21 mouse cellular contexts compared by ENCODE assay signal in genomic region chr9:110062405-110062804, GRCm38 (mm10). TPM values are rescaled to one million over a fixed set of nuclear protein-coding genes. Genes with fewer than 3 reads are reported as not detected.
DNase-seq lines count a peak whose midpoint lies in the region; TF ChIP-seq lines count a peak whose summit lies in the region.
"Had no signal": no experiment of that assay in that cellular context is flagged by ENCODE, and none has a peak within 500 bp of the region (broad histone marks: within the 10 kb centered on the region; RNA-seq: fewer than 3 reads in every experiment).

No protein-coding gene starts in this region.

- no peak for DNase-seq in gastrocnemius, adult 2 months
- DNase-seq in gastrocnemius, postnatal 25 days: no peak
- peak; percentile 35 for DNase-seq in T-cell, adult 2 months (ENCODE audit: low spot score)
- peak; percentile 79 for DNase-seq in thymus, postnatal 25 days
- DNase-seq in testis, postnatal 14 days (ENCODE audit: low spot score): no peak
- no peak for DNase-seq in left cerebral cortex, postnatal 25 days (ENCODE audit: low spot score in 2 of 2)
- DNase-seq: adrenal gland, postnatal 10 days; B cell, adult 2 months; gastrocnemius, postnatal 10 days; heart, adult 18-20 months; heart, postnatal 36 days; kidney, adult 2 months; lung, adult 18-20 months; lung, postnatal 14 days; right cerebral cortex, postnatal 25 days had no signal

- H3K27ac ChIP-seq in gastrocnemius, adult 2 months: peak overlapping the region; percentile 9; the same call in 1 of the 2 replicates
- H3K27ac ChIP-seq in olfactory bulb, adult 2 months (ENCODE audit: insufficient read depth, low read depth, low read length): peak overlapping the region; percentile 60; the same call in 1 of the 2 replicates
- H3K27ac ChIP-seq: embryonic facial prominence, embryonic 15.5 days; hindbrain, embryonic 13.5 days; kidney, postnatal 0 days; limb, embryonic 12.5 days had no signal

- H3K4me1 ChIP-seq in olfactory bulb, adult 2 months (ENCODE audit: control insufficient read depth, insufficient read depth, low read length): peaks cover 10% of the 10 kb centered on the region; the same call in 1 of the 2 replicates
- H3K4me1 ChIP-seq: embryonic facial prominence, embryonic 15.5 days; limb, embryonic 12.5 days had no signal

- intact Hi-C loops in gastrocnemius, adult 2 months (cut with DNase I): no loop called here
- intact Hi-C loops in left cerebral cortex, postnatal 25 days (cut with DNase I): no loop called here

- no peak overlapping the region for H3K4me3 ChIP-seq in gastrocnemius, adult 2 months
- H3K4me3 ChIP-seq in olfactory bulb, adult 2 months (ENCODE audit: insufficient read depth, low read depth, low read length): no peak overlapping the region
- H3K4me3 ChIP-seq: embryonic facial prominence, embryonic 15.5 days; heart, embryonic 12.5 days; hindbrain, embryonic 13.5 days; limb, embryonic 12.5 days had no signal

- TF ChIP-seq CTCF in gastrocnemius, adult 2 months (IDR thresholded peaks at IDR 0.05): no peak
- TF ChIP-seq CTCF in olfactory bulb, adult 2 months (IDR thresholded peaks at IDR 0.05; ENCODE audit: insufficient read depth, low read depth, low read length): no peak

- no peak for TF ChIP-seq POLR2A in olfactory bulb, adult 2 months (IDR thresholded peaks at IDR 0.05; ENCODE audit: insufficient read depth, low read depth, low read length)

- WGBS in olfactory bulb, adult 2 months: 70% methylated on average over 7 of the region's 7 CpGs

RNA-seq across cellular contexts. Expression of gene Smarcc1, which starts 55.1 kb away (rescaled TPM):
- 10 to 100 TPM; 21.0 to 25.6 TPM for total RNA-seq in gastrocnemius, adult 2 months (2021)
- 10 to 100 TPM; 19.5 to 19.6 TPM for total RNA-seq in gastrocnemius, postnatal 25 days (2021)
- 76.6 and 106 TPM in 2 replicates for polyA plus RNA-seq in olfactory bulb, adult 2 months (2012; ENCODE audit: insufficient read depth, insufficient read length, low replicate concordance, missing spikeins)
- total RNA-seq in left cerebral cortex, postnatal 25 days (2021): 10 to 100 TPM; 71.5 to 75.7 TPM

RNA-seq across cellular contexts. Expression of gene Dhx30, which starts 55.2 kb away (rescaled TPM):
- 10 to 100 TPM; 28.2 to 35.5 TPM for total RNA-seq in gastrocnemius, adult 2 months (2021)
- total RNA-seq in gastrocnemius, postnatal 25 days (2021): 10 to 100 TPM; 28.7 to 29.9 TPM
- not detected in 2 replicates for polyA plus RNA-seq in olfactory bulb, adult 2 months (2012; ENCODE audit: insufficient read depth, insufficient read length, low replicate concordance, missing spikeins)
- total RNA-seq in left cerebral cortex, postnatal 25 days (2021): 100 to 1,000 TPM; 153 to 164 TPM

Comparison
In these comparisons a context has a peak if more than half of its experiments do, and no peak if none do; other contexts are left out.
1. DNase-seq: peak in T-cell, adult 2 months (single experiment) and thymus, postnatal 25 days (single experiment); none in gastrocnemius, adult 2 months (single experiment), gastrocnemius, postnatal 25 days (single experiment), testis, postnatal 14 days (single experiment) and left cerebral cortex, postnatal 25 days (0 of 2).
2. RNA of gene Dhx30, which starts 55.2 kb away (total RNA-seq): 153 to 164 TPM in left cerebral cortex, postnatal 25 days; 28.2 to 35.5 TPM in gastrocnemius, adult 2 months and 28.7 to 29.9 TPM in gastrocnemius, postnatal 25 days; every median in the first group is over 4 times any median in the second.